Mouse (Mus musculus): ENCODE data around the gene Ahsa1.

GRCm38 (mm10) chr12:87266108-87266826 is at the start of gene Ahsa1, which contains the start of gene Vipas39:
- TF ChIP-seq CTCF (IDR thresholded peaks at IDR 0.05) (peak; percentile 44), POLR2A (IDR thresholded peaks at IDR 0.05; ENCODE audit: insufficient read depth, low read depth, low read length) (peak; percentile 91)

Measured in heart, adult 2 months (tissue).